Mouse (Mus musculus): ENCODE measurements around the gene Atp7b.

DNA sequence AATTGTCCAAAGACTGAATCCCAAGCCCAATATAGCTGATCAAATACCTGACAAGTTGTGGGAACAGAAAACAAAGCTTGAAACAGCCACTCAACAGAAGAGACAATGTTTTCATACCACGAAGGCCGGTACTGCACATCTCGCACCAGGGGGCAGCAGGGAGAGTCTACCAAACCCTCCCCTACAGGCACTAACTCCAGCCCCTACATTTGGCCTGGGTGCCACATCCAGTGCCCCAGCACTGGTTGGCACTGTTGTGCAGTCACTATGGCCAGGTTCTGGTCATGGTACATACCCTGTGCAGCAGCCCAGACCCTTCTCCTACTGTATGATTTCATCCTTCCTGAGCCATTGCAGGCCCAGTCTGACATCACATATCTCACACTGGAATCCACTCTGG is 31.1 kb downstream of the Atp7b start:
- TF ChIP-seq POLR2A (IDR thresholded peaks at IDR 0.05; ENCODE audit: borderline replicate concordance, insufficient read depth, low read length) = no peak
- 0 out of 2 replicates have a peak, but pooled peaks have one; percentile 10 for TF ChIP-seq CTCF (IDR thresholded peaks at IDR 0.05; ENCODE audit: borderline replicate concordance, insufficient read depth, low read depth, low read length)
